Mouse (Mus musculus): ENCODE data around the gene Scly.

DNA sequence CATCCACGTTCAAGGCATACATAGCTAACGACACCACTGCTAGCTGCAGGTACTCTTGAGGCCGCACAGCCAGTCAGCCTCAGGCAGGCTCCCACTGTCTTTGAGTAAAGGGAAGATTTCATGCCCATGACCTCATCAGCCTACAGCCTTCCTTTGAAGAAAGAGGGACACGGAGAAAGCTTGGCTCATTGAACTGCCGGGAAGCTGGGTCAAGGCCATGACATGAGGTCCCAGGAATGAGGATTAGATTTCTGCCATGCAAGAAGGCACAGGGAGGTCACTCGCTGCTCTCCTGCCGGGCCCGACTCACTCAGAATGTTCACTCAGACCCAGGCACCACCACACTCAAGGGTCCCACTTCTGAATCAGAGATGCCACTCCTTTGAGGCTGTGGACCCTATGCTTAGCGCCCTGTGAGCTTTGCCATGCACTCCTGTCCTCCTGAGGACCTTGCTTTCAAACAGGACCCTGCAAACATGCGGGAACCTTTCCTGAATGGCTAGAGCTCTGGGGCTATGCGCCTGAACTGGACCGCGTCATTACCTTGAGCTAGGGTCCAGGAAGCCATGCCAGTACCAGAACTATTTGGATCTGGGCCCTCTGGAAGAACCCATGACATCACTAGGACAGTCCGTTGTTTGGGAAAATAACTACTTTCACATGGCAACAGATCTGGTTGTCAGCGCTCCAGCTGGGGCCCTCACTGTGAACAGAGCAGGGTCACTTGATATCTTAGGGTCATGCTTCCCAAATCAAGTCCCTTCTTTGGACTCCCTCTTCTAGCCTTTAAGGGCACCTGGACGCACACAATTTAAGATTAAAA lies 66.9 kb downstream of the Scly start:
- TF ChIP-seq POLR2A (IDR thresholded peaks at IDR 0.05; ENCODE audit: low read depth, low read length) (no peak), CTCF (IDR thresholded peaks at IDR 0.05; ENCODE audit: extremely low read depth, insufficient read length, insufficient replicate concordance, low read depth, low read length) (no peak)

Data from small intestine, adult 2 months (tissue).